ENCODE assay signal across 15 mouse cellular contexts in the genomic region with DNA sequence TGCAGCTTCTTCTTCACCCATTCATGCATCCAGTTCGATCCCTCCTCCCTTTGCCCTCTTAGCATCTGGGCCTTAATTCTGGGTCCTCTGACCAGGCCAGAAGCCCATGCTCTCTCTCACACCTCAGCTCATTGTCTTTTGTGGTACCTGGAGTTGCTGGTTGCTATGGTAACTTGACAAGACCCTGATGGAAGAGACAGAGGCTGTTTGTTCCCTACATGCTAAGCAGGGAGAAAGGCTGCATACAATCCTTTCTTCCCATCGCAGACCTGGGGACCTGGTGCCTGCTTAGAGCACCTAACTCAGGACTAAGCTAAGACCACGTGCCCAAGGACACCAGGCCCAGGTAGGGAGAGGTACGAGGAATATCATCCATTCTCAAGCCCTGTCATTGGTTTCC.
"Had no signal": no experiment of that assay in that cellular context is flagged by ENCODE, and none has a peak within 500 bp of the region (broad histone marks: within the 10 kb centered on the region; RNA-seq: fewer than 3 reads in every experiment).

No protein-coding gene starts in this region.

- H3K4me1 ChIP-seq: kidney, embryonic 15.5 days; limb, embryonic 15.5 days; liver, embryonic 12.5 days; neural tube, embryonic 13.5 days; stomach, embryonic 15.5 days had no signal

- ATAC-seq: liver, embryonic 12.5 days had no signal

- H3K36me3 ChIP-seq: kidney, embryonic 15.5 days; liver, embryonic 12.5 days; stomach, embryonic 15.5 days had no signal

- H3K4me2 ChIP-seq: kidney, embryonic 15.5 days; limb, embryonic 15.5 days; liver, embryonic 12.5 days; lung, embryonic 14.5 days; neural tube, embryonic 13.5 days; stomach, embryonic 15.5 days had no signal

- H3K27ac ChIP-seq: kidney, embryonic 15.5 days; limb, embryonic 15.5 days; liver, embryonic 12.5 days; macrophage; neural tube, embryonic 13.5 days; stomach, embryonic 15.5 days had no signal

- H3K9ac ChIP-seq: kidney, embryonic 15.5 days; limb, embryonic 15.5 days; liver, embryonic 12.5 days; lung, embryonic 14.5 days; neural tube, embryonic 13.5 days; stomach, embryonic 15.5 days had no signal

- H3K9me3 ChIP-seq: kidney, embryonic 15.5 days; limb, embryonic 15.5 days; liver, embryonic 12.5 days; megakaryocyte, embryonic 14.5 days; neural tube, embryonic 13.5 days; stomach, embryonic 15.5 days had no signal

- H3K27me3 ChIP-seq: kidney, embryonic 15.5 days; limb, embryonic 15.5 days; liver, embryonic 12.5 days; neural tube, embryonic 13.5 days; stomach, embryonic 15.5 days had no signal

- H3K4me3 ChIP-seq: kidney, embryonic 15.5 days; limb, embryonic 15.5 days; liver, embryonic 12.5 days; megakaryocyte, embryonic 14.5 days; myocyte; neural tube, embryonic 13.5 days; stomach, embryonic 15.5 days had no signal

- DNase-seq: kidney, adult 2 months; kidney, postnatal 14 days; layer of hippocampus, postnatal 36 days; lung, embryonic 14.5 days; lung, postnatal 10 days; right cerebral cortex, postnatal 14 days; thymus, postnatal 36 days had no signal
